Mouse (Mus musculus): ENCODE results near the gene Bhlhe40. TPM values are rescaled to one million over a fixed set of nuclear protein-coding genes. Genes with fewer than 3 reads are reported as not detected.

The Bhlhe40 gene
- 3.4 and 3.5 TPM in 2 replicates for total RNA-seq (2015)
- total RNA-seq (2017), result 2.9 and 4.1 TPM in 2 replicates

DNA sequence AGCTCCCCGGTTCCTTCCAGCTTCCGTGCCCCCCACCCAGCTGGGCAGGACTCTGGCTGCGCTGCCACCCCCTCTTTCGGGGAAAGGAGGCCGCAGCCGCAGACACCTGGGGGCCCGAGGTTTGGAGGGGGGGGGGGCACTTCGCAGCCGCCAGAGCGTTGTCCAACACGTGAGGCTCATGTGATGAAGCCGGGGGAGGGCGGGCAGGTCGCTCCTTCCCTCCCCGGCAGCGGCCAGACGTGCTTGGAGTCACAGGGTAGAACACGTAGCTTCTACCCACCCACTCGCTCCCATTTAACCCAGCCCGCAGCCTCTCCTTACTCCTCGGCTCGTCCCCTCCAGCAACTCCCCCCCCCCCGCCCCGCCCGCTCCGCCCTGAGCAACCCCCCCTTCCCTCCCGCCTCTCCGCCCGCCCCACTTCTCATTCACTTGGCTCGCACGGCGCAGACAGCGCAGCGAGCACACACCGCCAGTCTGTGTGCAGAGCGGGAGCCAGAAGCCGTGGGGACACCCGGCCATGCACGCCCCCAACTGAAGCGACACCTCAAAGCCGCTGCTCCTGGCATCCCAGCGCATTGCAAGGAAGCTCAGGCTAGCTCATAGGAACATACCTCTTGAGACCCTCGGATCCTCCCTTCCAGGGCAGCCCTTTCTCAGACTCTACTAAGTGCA, at the start of gene Bhlhe40:
Gene Bhlhe40 (plus strand): TSS at position 424 of the 672 bp plus-strand sequence.
- ATAC-seq (replicated peaks; ENCODE audit: poor library complexity), result peak; percentile 59

- ATAC-seq (replicated peaks; ENCODE audit: poor library complexity), result peak; percentile 91
These were observed 48.8 kb upstream of the Bhlhe40 start for GRCm38 (mm10) chr6:108611663-108612062.

DNA sequence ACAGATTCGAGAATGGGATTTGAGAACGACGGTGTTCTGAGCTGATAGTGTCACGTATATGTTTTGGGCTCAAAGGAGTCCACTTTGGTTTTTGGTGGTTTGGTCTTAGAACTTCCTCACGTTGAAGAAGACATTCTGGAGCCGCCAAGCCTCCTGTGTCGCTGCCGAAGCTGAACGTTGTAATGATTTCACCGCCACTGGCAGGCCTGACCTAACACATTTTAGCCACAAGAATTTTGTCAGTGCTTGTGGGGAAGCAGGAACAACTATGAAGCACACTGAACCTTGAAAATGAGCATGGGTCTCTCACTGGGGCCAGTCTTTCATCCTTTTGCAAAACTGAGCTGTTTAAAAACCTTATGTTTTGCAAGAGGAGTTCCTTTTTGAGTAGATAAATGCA, 42.4 kb upstream of the Bhlhe40 start:
- peak; percentile 75 for ATAC-seq (replicated peaks; ENCODE audit: poor library complexity)

GRCm38 (mm10) chr6:108623028-108623565, 37.3 kb upstream of the Bhlhe40 start:
- ATAC-seq (replicated peaks; ENCODE audit: poor library complexity), result no peak

- ATAC-seq (replicated peaks; ENCODE audit: poor library complexity), result peak; percentile 84
These were observed 35.5 kb upstream of the Bhlhe40 start for GRCm38 (mm10) chr6:108624915-108625314.

DNA sequence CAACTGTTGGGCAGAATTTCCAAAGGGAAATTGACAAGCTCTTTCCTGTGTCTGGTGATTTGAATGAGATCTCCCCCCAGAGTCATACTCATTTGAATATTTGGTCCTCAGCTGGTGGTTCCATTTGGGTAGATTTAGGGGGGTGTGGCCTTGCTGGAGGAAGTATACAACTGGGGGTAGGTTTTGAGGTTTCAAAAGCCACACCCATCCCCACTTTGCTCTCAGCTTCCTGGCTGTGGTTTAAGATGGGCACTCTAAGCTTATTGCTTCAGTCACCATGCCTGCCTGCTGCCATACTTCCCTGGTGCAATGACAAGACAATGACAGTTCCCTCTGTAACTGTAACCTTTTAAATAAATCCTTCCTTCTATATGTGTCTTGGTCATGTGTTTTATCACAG, 29.7 kb upstream of the Bhlhe40 start:
- peak; percentile 100 for ATAC-seq (replicated peaks; ENCODE audit: poor library complexity)

DNA sequence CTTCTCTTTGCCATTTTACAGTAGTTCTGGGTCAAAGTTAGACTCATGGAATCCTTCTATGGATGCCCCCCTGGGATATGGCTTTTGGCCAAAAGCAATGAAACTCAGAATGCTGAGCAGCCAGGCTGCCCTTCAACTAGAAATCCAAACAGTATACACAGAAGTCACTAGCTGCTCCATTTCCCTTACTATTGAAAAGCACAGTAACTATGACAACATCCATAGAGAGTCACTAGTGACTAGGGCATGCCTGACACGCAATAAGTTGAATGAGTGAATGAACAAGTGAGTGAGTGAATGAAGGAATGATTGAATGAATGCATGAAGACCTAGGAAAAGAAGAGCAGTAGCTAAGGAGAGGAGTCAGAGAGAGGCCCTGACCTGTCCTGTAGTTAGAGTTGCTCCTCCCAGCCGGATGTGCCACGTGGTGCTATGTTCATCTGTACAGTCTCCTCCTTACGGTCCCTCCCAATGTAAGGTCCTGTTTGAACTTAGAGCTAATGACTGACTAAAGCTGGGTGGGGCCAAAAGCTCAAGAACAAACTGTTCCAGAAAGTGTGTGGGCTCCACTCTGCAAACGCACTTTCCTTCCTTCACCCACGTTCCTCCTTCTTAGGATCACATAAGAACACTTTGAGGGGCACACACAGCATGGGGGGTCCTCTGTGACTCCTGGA, 22.1 kb upstream of the Bhlhe40 start:
- no peak for ATAC-seq (replicated peaks; ENCODE audit: poor library complexity)

GRCm38 (mm10) chr6:108642020-108642419, 18.4 kb upstream of the Bhlhe40 start:
- ATAC-seq (replicated peaks; ENCODE audit: poor library complexity), result no peak

DNA sequence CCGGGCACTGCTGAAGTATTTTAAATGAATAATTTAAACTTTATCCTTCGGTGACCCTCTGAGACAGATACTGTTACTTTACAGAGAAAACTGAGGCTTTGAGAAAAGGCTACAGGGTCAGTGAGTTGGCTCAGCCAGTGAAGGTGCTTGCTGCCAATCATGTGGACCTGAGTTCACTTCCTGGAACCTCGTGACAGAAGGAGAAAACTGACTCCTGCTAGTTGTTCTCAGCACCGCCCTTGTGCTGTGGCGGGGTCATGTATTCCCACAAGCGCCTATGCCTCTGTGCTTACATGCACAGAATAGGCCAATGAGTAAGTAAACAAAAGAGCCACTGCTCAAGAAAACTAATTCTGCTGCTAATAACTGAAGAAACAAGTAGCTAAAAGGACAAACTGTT, 17.4 kb upstream of the Bhlhe40 start:
- ATAC-seq (replicated peaks; ENCODE audit: poor library complexity), result no peak

DNA sequence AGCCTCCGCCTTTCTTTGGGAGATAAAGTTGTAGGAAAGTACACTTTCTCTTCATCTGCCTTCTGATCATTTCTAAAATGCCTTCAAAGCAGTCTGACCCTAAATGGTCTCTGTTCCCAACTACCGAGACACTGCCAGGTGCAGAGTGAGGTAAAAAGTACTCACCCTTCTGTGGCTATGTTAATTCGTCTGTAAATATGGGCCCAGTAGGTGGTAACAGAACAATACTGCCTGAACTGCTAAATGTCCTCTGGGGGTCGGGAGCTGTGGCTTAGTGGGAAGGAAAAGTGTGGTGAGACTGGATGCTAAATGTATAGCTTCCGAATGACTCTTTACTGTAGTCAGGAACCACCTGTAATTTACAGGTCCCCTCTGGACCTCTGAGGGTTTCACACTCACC, 16.1 kb upstream of the Bhlhe40 start:
- no peak for ATAC-seq (replicated peaks; ENCODE audit: poor library complexity)

DNA sequence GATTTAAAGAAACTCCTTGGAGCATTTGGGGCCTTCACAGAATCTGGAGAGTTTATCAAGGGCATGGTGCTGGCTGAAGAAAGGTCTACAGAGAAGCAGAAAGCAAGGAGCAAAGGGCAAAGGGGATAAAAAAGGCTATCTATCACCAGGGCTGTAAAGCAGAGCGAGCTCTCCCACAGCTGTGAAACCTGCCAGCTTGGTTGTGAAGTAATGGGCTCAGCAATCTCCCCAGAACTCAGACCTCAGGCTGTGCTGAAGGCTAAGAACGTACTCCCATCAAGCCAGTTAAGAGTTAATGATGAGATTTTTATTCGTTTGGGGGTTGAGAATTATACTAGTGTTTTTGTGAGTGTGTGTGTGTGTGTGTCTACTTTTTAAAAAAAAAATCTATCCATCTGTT, 13.3 kb upstream of the Bhlhe40 start:
- ATAC-seq (replicated peaks; ENCODE audit: poor library complexity), result no peak

DNA sequence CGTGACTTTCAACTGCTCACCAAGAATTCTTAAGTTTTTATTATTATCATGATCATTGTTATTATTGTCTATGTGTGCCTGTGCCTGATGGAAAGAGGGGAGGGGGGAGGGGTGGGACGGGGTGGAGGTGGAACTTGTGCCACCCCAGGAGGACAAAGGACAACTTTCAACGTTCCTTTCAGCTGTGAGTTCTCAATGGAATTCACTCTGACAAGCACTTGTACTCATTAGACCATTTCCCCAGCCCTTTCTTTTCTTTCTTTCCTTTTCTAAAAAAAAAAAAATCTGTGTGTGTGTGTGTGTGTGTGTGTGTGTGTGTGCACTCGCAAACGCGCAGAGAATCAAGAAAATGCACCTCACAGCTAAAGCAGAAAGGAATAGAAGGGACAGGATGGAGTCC, 12.4 kb upstream of the Bhlhe40 start:
- no peak for ATAC-seq (replicated peaks; ENCODE audit: poor library complexity)

GRCm38 (mm10) chr6:108655861-108656260, 4.6 kb upstream of the Bhlhe40 start:
- no peak for ATAC-seq (replicated peaks; ENCODE audit: poor library complexity)

- no peak for ATAC-seq (replicated peaks; ENCODE audit: poor library complexity)
These were observed 2.4 kb upstream of the Bhlhe40 start for GRCm38 (mm10) chr6:108658051-108658415.

GRCm38 (mm10) chr6:108658416-108659201, 1.8 kb upstream of the Bhlhe40 start:
- ATAC-seq (replicated peaks; ENCODE audit: poor library complexity), result peak; percentile 5; the same call in 1 of the 2 replicates

- peak; percentile 56 for ATAC-seq (replicated peaks; ENCODE audit: poor library complexity)
These were observed 1.2 kb upstream of the Bhlhe40 start for GRCm38 (mm10) chr6:108659221-108659725.

- ATAC-seq (replicated peaks; ENCODE audit: poor library complexity), result peak; percentile 16
These were observed 663 bp upstream of the Bhlhe40 start for GRCm38 (mm10) chr6:108659726-108660205.

GRCm38 (mm10) chr6:108660878-108661389, 505 bp downstream of the Bhlhe40 start:
- peak; percentile 2; the same call in 1 of the 2 replicates for ATAC-seq (replicated peaks; ENCODE audit: poor library complexity)

DNA sequence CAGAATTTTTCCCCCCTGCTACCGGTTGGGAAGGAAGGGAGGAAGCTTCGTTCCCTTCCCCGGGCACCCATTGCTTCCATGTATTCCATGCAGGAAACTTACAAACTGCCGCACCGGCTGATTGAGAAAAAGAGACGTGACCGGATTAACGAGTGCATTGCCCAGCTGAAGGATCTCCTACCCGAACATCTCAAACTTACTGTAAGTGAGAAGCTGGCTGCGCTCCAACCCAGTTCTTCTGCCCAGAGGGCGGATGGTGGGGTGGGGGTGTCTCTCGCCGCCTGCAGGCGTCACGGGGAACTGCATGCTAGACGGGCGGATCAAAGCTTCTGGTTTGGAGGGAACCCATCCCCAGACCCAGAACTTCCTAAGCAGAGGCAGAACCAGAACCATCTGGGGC, 983 bp downstream of the Bhlhe40 start:
- ATAC-seq (replicated peaks; ENCODE audit: poor library complexity), result peak; percentile 42

- no peak for ATAC-seq (replicated peaks; ENCODE audit: poor library complexity)
These were observed 1.5 kb downstream of the Bhlhe40 start for GRCm38 (mm10) chr6:108661890-108662289.

All from megakaryocyte progenitor cell, adult 5-6 weeks (primary cell).